Mouse (Mus musculus) liver, adult 2 months (tissue): ENCODE data around the gene Cdr2.

ENCODE experiments used
- CTCF ChIP-seq: fragments of 200-500 bp; IDR thresholded peaks from 2 replicates; pipeline ENCODE4 v1.5.1; 2011; ENCODE audit warnings: low read depth, low read length, control low read depth
- POLR2A ChIP-seq: fragments of 200-500 bp; IDR thresholded peaks from 2 replicates; pipeline ENCODE4 v1.6.1; 2011; ENCODE audit warnings: low read length, control low read depth; ENCODE audit not compliant: insufficient read depth; ENCODE audit errors: extremely low read depth

- TF ChIP-seq POLR2A (no peak), CTCF (no peak)
Measured at GRCm38 (mm10) chr7:120969221-120969620, 12.9 kb downstream of the Cdr2 start.
